Mouse (Mus musculus): Measurements from ENCODE around the gene Ambra1. TPM values are rescaled to one million over a fixed set of nuclear protein-coding genes. Genes with fewer than 3 reads are reported as not detected.

The Ambra1 gene
- total RNA-seq, 1 experiment from 2014 or later, result 41.9 TPM

GRCm38 (mm10) chr2:91964610-91965204, 234.8 kb downstream of the Ambra1 start:
- no peak for ATAC-seq (ENCODE audit: extremely low read depth, insufficient number of reproducible peaks, low FRiP score, poor library complexity, severe bottlenecking)

DNA sequence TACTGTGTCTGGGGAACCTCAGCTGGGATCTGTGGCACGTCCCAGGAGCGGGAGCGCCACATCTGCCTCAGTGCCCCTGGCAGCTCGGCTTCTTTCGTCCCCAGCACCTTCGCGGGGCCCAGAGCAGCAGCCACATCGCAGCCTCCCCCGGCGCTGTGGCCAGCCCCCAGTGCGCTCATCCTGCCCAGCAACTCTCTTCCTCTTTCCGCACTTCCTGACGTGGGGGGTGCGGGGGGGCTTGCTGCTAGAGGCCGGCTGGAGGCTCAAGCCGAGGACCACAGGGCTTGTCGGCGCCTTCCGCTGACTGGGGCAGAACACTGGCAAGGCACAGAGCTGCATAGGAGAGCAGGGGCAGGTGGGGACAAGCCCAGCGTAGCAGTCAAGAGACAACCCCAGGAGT, 235.5 kb downstream of the Ambra1 start:
- peak; percentile 40 for ATAC-seq (ENCODE audit: extremely low read depth, insufficient number of reproducible peaks, low FRiP score, poor library complexity, severe bottlenecking)

DNA sequence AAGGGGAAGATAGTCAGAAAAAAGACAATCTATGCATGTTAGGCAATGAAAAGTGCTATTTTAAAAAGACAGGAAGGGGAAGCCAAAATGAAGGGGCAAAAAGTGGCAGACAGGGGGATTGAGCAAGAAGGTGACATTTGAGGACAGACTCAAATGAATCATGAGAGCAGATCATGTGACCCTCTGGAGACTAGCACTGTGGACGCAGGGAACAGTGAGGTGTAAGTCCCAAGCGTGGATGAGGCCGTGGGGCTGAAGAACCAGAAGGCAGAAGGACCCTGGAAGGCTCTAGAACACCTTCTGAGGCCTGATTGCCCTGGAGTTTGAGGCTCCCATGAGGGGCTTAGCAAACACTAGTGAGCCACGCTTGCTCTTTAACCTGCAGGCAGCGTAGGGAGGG, 236.4 kb downstream of the Ambra1 start:
- ATAC-seq (ENCODE audit: extremely low read depth, insufficient number of reproducible peaks, low FRiP score, poor library complexity, severe bottlenecking), result no peak

GRCm38 (mm10) chr2:91967962-91968361, 238.0 kb downstream of the Ambra1 start:
- no peak for ATAC-seq (ENCODE audit: extremely low read depth, insufficient number of reproducible peaks, low FRiP score, poor library complexity, severe bottlenecking)

Other genes starting within 250 kb of the Ambra1 start
- 31.4 and 35.0 TPM in 2 replicates for gene Ckap5, start 203.4 kb upstream of the Ambra1 start, total RNA-seq (2017)
- 0.23 TPM in 1 of 2 replicates, not detected in the other for gene F2, start 93.7 kb upstream of the Ambra1 start, total RNA-seq (2017)
- 19.0 and 19.2 TPM in 2 replicates for gene Zfp408, start 80.3 kb upstream of the Ambra1 start, total RNA-seq (2017)
- gene Arhgap1, start 80.3 kb upstream of the Ambra1 start, total RNA-seq (2017), result 75.8 and 91.2 TPM in 2 replicates
- 12.7 and 17.2 TPM in 2 replicates for gene Atg13, start 19.6 kb upstream of the Ambra1 start, total RNA-seq (2017)
- gene Harbi1, start 19.3 kb upstream of the Ambra1 start, total RNA-seq (2017), result 11.5 and 11.8 TPM in 2 replicates
- gene Chrm4, start 197.1 kb downstream of the Ambra1 start, total RNA-seq (2017), result not detected in 2 replicates
- 1.1 and 1.3 TPM in 2 replicates for gene Mdk, start 202.2 kb downstream of the Ambra1 start, total RNA-seq (2017)
- 0.35 and 0.74 TPM in 2 replicates for gene Gm9821, start 215.6 kb downstream of the Ambra1 start, total RNA-seq (2017)
- gene Dgkz, start 245.7 kb downstream of the Ambra1 start, total RNA-seq (2017), result 137 TPM in 2 replicates